Mouse (Mus musculus) common myeloid progenitor, adult 5-6 weeks (primary cell): ENCODE data around the gene Hsd17b6. TPM values are rescaled to one million over a fixed set of nuclear protein-coding genes. Genes with fewer than 3 reads are reported as not detected.
"Not testable (repeated sequence)": the region's sequence is repeated elsewhere in the genome, so short reads cannot be mapped to it uniquely, and the experiment has no call there.

Source experiments
- ATAC-seq: replicated peaks from 2 replicates; pipeline ENCODE4 v1.8.0; 2016; ENCODE audit warnings: low read depth, mild to moderate bottlenecking, moderate TSS enrichment, inconsistent platforms; ENCODE audit not compliant: poor library complexity, severe bottlenecking
- total RNA-seq: library from RNA; stranded (forward); fragments of 200-1000, 187-1606 nt; gene quantifications from 2 replicates; pipeline ENCODE4 v1.2.3, GENCODE M21; 2017

Gene Hsd17b6
- not detected in 2 replicates for total RNA-seq

- ATAC-seq = no peak
Observed at GRCm38 (mm10) chr10:128007446-128007845, at the start of gene Hsd17b6. TSS of gene Hsd17b6 (minus strand) at chr10:128007611.

- ATAC-seq = no peak
Observed at GRCm38 (mm10) chr10:128053001-128053400, 45.6 kb upstream of the Hsd17b6 start.

DNA sequence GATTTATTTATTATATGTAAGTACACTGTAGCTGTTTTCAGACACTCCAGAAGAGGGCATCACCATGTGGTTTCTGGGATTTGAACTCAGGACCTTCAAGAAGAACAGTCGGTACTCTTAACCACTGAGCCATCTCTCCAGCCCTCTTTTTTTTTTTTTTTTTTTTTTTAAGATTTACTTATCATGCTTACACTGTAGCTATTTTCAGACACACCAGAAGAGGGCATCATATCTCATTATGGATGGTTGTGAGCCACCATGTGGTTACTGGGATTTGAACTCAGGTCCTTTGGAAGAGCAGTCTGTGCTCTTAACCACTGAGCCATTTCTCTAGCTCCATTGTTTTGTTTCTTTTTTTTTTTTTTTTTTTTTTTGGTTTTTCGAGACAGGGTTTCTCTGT lies 44.7 kb upstream of the Hsd17b6 start:
- ATAC-seq = not testable (repeated sequence)

DNA sequence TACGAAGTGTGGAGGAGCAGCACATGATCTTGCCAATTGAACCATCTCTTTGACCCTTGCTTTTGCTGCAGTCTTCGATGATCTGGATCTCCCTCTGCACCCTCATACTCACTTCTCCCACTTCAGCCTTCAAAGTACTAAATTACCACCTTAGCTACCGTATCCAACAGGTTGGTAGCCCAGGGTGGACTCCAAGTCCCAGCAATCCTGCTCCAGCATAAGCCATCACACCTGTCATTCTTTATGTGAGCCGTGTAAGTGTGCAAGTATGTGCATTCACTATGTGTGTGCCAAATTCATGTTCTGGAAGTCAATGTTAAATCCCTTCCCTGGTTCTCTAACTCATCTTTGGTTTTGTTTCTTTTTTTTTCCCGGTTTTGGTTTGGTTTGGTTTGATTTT lies 44.2 kb upstream of the Hsd17b6 start:
- no peak for ATAC-seq

GRCm38 (mm10) chr10:128050355-128050754 lies 42.9 kb upstream of the Hsd17b6 start:
- ATAC-seq = no peak

- no peak for ATAC-seq
Observed at GRCm38 (mm10) chr10:128049741-128050140, 42.3 kb upstream of the Hsd17b6 start.

GRCm38 (mm10) chr10:128048157-128048556 lies 40.7 kb upstream of the Hsd17b6 start:
- ATAC-seq = no peak

DNA sequence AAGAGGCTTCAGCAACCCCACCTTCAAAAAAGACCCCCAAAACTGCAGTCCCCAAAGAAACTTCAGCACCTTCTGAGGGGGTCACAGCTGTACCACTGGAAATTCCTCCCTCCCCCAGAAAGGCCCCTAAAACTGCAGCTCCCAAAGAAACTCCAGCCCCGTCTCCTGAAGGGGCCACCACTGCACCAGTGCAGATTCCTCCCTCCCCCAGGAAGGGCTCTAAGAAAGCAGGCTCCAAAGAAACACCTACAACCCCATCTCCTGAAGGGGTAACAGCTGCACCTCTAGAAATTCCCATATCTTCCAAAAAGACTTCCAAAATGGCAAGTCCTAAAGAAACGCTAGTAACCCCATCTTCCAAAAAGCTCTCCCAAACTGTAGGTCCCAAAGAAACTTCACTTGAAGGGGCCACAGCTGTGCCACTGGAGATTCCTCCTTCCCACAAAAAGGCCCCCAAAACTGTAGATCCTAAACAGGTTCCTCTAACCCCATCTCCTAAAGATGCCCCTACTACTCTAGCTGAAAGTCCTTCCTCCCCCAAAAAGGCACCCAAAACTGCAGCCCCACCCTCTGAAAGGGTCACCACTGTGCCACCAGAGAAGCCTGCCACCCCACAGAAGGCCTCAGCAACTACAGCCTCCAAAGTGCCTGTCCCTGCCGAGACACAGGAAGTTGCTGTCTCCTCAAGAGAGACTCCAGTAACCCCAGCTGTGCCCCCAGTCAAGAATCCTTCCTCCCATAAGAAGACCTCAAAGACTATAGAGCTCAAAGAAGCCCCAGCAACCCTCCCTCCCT lies 35.8 kb upstream of the Hsd17b6 start:
- ATAC-seq = no peak

DNA sequence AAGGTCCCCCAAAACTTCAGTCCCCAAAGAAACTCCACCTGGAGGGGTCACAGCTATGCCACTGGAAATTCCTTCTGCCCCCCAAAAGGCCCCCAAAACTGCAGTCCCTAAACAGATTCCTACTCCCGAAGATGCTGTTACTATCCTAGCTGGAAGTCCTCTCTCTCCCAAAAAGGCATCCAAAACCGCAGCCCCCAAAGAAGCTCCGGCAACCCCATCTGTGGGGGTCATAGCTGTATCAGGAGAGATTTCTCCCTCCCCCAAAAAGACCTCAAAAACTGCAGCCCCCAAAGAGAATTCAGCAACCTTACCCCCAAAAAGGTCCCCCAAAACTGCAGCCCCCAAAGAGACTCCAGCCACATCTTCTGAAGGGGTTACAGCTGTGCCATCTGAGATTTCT lies 35.1 kb upstream of the Hsd17b6 start:
- ATAC-seq = no peak

GRCm38 (mm10) chr10:128041636-128042035 lies 34.2 kb upstream of the Hsd17b6 start:
- no peak for ATAC-seq

DNA sequence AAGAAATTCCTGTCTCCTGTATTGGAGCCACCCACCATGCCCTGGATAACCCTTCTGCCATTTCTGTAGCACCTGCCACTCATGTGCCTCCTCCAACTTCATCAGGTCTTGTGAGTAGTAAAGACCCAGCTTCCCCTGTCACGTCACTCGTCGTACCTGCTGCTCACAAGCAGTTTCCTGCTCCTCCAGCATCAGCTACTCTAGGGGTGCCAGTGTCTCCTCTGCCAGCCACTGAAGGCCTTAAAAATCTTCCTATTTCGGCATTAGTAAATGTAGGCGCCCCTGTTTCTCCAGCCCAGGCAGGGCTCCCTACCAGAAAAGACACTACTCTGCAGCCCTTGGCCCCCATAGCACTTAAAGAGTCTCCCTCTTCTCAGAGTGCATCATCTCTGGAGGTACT lies 32.9 kb upstream of the Hsd17b6 start:
- no peak for ATAC-seq

GRCm38 (mm10) chr10:128039858-128040257 lies 32.4 kb upstream of the Hsd17b6 start:
- no peak for ATAC-seq

GRCm38 (mm10) chr10:128039167-128039566 lies 31.8 kb upstream of the Hsd17b6 start:
- ATAC-seq = no peak

DNA sequence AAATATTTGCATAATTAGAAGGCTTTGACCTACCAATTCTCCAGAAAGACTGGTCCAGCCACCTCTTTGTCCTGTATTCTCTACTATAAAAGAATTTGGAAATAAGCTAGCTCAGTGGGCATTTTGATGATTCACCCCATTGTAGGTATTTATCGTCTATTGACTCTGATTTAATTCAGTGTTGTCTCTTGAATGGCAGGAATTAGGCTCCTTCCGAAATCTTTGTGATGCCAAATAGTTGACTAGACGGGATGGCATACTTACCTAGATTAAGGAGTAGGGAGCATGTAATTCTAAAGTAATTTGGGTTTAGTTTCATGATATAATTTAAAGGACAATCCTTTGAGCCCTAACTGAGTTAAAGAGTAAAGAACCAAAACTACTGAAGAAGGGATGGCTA lies 30.5 kb upstream of the Hsd17b6 start:
- no peak for ATAC-seq

- peak; percentile 23; the same call in 1 of the 2 replicates for ATAC-seq
Observed at GRCm38 (mm10) chr10:128036746-128037425, 29.5 kb upstream of the Hsd17b6 start.

DNA sequence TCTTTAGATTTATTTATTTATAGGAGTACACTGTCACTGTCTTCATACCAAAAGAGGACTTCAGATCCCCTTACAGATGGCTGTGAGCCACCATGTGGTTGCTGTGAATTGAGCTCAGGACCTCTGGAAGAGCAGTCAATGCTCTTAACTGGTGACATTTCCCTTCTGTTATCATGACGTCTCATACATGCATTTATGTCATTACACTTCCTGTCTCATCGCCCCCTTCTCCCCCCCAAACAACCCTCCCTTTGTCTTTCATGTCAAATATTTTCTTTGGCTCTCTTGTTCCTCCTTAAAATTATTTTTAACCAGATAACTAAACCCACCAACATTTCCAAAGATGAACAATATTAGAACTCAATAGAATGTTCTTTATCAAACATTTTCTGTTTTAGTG lies 23.4 kb upstream of the Hsd17b6 start:
- no peak for ATAC-seq

DNA sequence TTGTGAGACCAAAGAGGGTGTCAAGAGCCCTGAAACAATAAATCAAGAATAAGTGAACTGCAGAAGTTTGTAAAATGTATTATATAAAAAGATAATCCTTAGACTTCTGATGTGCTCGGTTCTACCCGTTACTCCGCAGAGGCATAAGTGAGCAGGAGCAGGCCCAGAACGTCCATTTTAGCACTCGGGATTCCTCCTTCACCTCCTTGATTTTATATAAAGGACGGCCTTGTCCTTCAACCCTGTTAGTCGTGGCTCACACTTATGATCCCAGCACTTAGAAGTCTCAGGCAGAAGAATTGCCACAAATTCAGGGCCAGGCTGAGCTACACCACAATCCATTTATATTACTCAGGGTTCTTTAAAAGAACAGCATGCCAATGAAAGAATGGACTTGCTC lies 22.5 kb upstream of the Hsd17b6 start:
- ATAC-seq = no peak

DNA sequence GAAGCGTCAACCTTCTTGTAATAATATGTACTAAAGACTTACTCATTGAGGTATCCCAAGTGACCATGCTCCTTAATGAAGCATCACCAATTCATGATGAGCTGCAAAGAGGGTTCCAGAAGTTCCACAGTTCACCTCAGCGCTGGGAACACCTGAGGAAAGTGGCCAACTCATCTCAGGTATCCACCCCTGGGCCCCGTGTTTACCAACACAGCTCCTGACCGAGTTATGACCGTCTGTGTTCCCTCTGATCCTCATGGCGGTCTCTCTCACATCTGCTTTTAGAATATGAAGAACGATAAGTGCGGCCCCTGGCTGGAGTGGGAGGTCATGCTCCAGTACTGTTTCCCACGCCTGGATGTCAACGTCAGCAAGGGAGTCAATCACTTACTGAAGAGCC lies 16.1 kb upstream of the Hsd17b6 start:
- ATAC-seq = no peak

- no peak for ATAC-seq
Observed at GRCm38 (mm10) chr10:128022196-128022595, 14.8 kb upstream of the Hsd17b6 start.

DNA sequence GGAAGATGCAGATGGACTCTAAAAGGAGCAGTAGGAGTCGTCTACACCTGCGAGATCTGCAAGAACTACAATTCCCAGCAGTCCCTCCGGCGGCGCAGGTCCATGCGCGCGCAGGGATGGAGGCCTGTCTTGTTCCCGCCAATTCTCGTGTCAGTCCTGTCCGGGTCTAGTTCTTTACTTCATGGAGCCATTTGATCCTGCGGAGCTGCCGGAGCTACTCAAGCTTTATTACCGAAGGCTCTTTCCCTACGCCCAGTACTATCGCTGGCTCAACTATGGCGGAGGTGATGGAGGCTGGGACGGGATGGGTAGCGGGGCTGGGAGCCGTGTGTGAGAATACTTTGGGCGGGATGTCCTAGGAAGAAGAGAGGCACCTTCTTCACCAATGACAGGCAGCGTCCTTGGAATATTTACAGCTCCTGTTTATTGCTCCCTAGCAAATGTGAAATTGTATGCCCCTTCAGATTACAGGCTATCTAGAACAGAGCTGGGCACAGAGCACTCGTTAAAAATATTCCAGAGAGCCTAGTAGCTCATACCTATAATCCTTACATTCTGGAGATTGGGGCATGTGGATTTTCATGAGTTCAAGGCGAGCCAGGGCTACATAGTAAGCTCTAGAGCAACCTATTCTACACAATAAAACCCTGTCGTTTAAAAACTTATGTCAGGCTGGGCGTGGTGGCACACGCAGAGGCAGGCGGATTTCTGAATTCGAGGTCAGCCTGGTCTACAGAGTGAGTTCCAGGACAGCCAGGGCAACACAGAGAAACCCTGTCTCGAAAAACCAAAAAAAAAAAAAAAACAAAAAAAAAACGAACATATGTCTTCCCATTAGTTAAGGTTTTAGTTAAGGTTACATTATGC lies 7.9 kb upstream of the Hsd17b6 start, which contains the start of gene Prim1:
Gene Prim1, plus strand, starts transcription at position 101 of the 867 bp plus-strand sequence.
- ATAC-seq = peak; percentile 99

DNA sequence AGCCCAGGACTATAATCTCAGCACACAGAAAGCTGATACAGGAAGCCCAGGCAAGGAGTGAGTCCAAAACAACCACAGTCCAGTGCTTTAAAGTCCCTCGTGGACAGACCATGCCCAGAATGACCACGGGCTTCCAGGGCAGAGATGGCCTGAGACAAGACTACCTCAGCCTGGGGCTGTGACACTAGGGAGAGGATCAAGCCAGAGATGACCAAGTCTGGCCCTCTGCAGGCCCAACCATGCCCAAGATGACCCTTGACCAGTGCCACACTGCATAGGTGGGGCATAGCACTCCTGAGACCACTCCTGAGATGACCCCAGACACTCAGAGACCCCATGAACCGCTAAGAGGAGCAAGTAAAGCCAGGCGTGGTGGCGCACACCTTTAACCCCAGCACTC lies 2.3 kb upstream of the Hsd17b6 start:
- no peak for ATAC-seq
